9 mouse cellular contexts compared by ENCODE assay signal in the genomic region with DNA sequence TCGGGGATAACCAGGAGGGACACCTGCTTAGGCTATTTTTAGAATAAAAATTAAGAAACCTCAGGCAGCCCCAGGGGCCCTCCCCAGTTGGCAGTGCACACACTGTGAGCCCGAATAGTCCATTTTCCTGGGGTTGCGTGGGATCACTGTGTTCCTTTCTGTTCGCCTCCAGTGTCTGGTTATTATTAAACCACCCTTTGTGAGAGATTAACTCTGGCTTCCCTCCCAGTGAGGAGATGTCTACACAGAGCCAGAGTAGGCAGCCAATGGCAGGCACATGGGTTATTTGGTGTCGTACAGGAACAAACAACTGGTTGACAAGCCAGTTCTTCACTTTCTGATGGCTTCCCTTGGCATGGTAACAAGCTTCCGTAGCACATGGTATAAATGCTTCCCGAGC.
A peak's percentile ranks its signal among the peaks of the same experiment; 100 is the strongest.
DNase-seq lines count a peak whose midpoint lies in the region; ATAC-seq and TF ChIP-seq lines count a peak whose summit lies in the region.
"Had no signal": no experiment of that assay in that cellular context is flagged by ENCODE, and none has a peak within 500 bp of the region (broad histone marks: within the 10 kb centered on the region; RNA-seq: fewer than 3 reads in every experiment).

No protein-coding gene starts in this region.

- no peak for TF ChIP-seq CTCF in layer of hippocampus, adult 2 months (conservative IDR thresholded peaks at IDR 0.05)

- intact Hi-C loops in left cerebral cortex, postnatal 4 days (cut with DNase I) = no loop called here

- H3K27ac ChIP-seq in layer of hippocampus, adult 2 months = peak overlapping the region; percentile 57
- H3K27ac ChIP-seq: midbrain, embryonic 12.5 days had no signal

- no peak overlapping the region for H3K4me3 ChIP-seq in layer of hippocampus, adult 2 months
- H3K4me3 ChIP-seq: erythroblast, embryonic 14.5 days; midbrain, embryonic 12.5 days had no signal

- DNase-seq in left cerebral cortex, adult 11 months (ENCODE audit: low spot score) = peak; percentile 52
- no peak for DNase-seq in left cerebral cortex, postnatal 4 days
- peak; percentile 82 for DNase-seq in fat pad, adult 2 months (ENCODE audit: extremely low read depth, low read depth, low spot score)
- peak; percentile 88 for DNase-seq in gonadal fat pad, adult 2 months (ENCODE audit: low read depth)
- DNase-seq in layer of hippocampus, adult 2 months (ENCODE audit: low spot score in 2 of 2) = peak; percentile 49 to 74
- DNase-seq in retina, embryonic 14.5 days (ENCODE audit: low spot score) = no peak

- no peak for ATAC-seq in megakaryocyte-erythroid progenitor cell, adult 5-6 weeks (replicated peaks; ENCODE audit: low FRiP score, low TSS enrichment, poor library complexity, severe bottlenecking)

Comparison
In these comparisons a context has a peak if more than half of its experiments do, and no peak if none do; other contexts are left out.
1. DNase-seq: peak in left cerebral cortex, adult 11 months (single experiment), fat pad, adult 2 months (single experiment), gonadal fat pad, adult 2 months (single experiment) and layer of hippocampus, adult 2 months (2 of 2); none in left cerebral cortex, postnatal 4 days (single experiment) and retina, embryonic 14.5 days (single experiment).